Mouse (Mus musculus): ENCODE measurements at regions not wholly inside any gene's neighbourhood (a gene's known extent, or its start where the extent isn't known, plus 50 kb on each side); places are given as distances from the start of the nearest gene placed in this dataset.

DNA sequence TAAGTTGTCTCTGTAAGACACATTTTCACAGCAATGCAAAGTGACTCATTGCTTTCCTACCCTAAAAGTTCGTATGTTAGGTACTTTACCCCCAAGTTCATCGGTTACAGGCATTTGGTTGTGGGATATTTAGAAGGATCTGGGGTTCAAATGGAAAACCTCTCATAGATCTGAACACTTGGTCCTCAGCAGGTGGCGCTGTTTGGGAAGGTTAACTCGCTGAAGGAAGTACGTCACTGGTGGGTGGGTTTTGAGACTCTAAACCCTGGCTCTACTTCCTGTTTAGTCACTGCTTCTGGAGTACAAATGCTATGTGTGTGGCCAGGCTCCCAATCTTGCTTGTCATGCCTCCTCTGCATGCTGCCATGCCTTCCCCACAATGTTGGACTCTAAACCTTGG, 284.0 kb upstream of the Castor2 start:
- Histone ChIP-seq H3K27me3 (ENCODE audit: control insufficient read depth, insufficient read depth, low read length) (no peaks in the 10 kb centered on the region), H3K36me3 (ENCODE audit: control insufficient read depth, insufficient read depth, low read length) (no peaks in the 10 kb centered on the region), H3K9me3 (ENCODE audit: control insufficient read depth, low read length) (no peaks in the 10 kb centered on the region), H3K4me1 (replicated peaks; ENCODE audit: control insufficient read depth, insufficient read depth, low read length) (no peaks in the 10 kb centered on the region; the same call in 1 of the 2 replicates), H3K9ac (ENCODE audit: low read length) (no peak overlapping the region), H3K4me2 (ENCODE audit: low read depth, low read length, severe bottlenecking) (no peak overlapping the region), H3K4me3 (ENCODE audit: low read depth, low read length) (no peak overlapping the region), H3K27ac (ENCODE audit: low read depth, low read length) (no peak overlapping the region)
- no peak for ATAC-seq (replicated peaks; ENCODE audit: low FRiP score)
- no peak for DNase-seq (ENCODE audit: low spot score)
- 81% methylated on average over 5 of the region's 5 CpGs for WGBS

DNA sequence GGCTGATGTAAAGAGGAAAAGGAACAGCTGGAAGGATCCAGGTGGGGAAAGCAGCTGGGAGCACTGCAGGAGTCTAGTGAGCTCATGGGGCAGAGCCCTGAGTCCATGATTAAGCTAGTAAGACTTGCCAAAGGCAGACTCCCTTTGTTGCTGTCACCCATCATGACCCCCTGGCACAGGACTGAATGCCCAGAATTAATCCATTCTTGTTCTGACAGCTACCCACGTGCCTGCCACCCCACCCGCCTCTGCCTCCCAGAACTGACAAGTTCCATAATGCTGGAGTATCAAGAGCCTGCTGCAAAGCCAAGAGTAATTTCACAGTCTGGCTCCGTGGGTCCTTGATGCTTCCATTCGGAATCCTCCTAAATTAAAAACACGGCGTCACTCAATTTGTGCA, 285.1 kb upstream of the Castor2 start:
- no peak for ATAC-seq (replicated peaks; ENCODE audit: low FRiP score)
- Histone ChIP-seq H3K4me3 (ENCODE audit: low read depth, low read length) (no peak overlapping the region), H3K27ac (ENCODE audit: low read depth, low read length) (no peak overlapping the region)

DNA sequence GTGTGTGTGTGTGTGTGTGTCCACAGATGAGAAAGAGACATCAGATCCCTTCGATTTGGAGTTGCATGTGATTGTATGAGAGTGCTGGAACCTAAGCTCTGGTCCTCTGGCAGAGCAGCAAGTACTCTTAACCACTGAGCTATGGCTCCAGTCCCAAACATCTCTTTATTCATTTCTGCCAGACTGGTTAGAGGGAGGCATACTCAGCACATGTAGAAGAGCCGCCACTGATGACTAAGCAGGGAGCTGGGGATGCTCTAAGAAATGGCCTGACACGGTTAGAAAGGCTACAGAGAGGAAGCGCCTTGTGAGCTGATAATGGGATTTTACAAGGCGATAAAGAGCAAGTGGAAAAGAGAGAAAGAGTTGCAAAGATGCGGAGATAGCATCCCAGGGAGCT, 287.3 kb upstream of the Castor2 start:
- ATAC-seq (replicated peaks; ENCODE audit: low FRiP score), result no peak
- DNase-seq (ENCODE audit: low spot score), result no peak
- WGBS, result 74% methylated on average over 6 of the region's 6 CpGs

More for the DNA sequence above, 285.1 kb upstream of the Castor2 start:
- no peak for DNase-seq (ENCODE audit: low spot score)
- Histone ChIP-seq H3K9me3 (ENCODE audit: control insufficient read depth, low read length) (no peaks in the 10 kb centered on the region), H3K9ac (ENCODE audit: low read length) (no peak overlapping the region), H3K4me1 (replicated peaks; ENCODE audit: control insufficient read depth, insufficient read depth, low read length) (no peaks in the 10 kb centered on the region; the same call in 1 of the 2 replicates), H3K27me3 (ENCODE audit: control insufficient read depth, insufficient read depth, low read length) (no peaks in the 10 kb centered on the region), H3K4me2 (ENCODE audit: low read depth, low read length, severe bottlenecking) (no peak overlapping the region), H3K36me3 (ENCODE audit: control insufficient read depth, insufficient read depth, low read length) (no peaks in the 10 kb centered on the region)
- WGBS, result 60% methylated on average over 6 of the region's 6 CpGs

DNA sequence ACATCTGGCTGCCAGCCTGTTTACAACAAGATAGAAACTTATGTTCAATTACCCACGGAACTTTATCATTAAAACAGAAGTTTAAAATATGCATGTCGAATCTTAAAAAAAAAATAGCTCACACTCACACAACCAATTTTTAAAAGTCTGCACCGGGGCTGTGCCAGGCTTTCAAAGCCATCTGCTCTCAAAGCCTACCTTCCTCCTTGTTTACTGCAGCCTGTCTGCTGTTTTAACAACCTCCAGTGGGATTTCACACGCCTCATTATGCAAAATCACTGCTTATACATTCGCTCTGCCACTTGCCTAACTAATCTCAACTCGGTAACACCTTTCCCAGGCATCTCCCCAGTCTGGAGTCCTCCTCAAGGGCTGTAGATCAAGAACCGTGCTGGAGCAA, 292.6 kb upstream of the Castor2 start:
- no peaks in the 10 kb centered on the region for H3K4me1 ChIP-seq (replicated peaks; ENCODE audit: control insufficient read depth, insufficient read depth, low read length)
- H3K4me3 ChIP-seq (ENCODE audit: low read depth, low read length), result no peak overlapping the region
- 48% methylated on average over 7 of the region's 7 CpGs for WGBS
- no peak overlapping the region for H3K27ac ChIP-seq (ENCODE audit: low read depth, low read length)
- ATAC-seq (replicated peaks; ENCODE audit: low FRiP score) (no peak), DNase-seq (ENCODE audit: low spot score) (no peak)
- H3K27me3 ChIP-seq (ENCODE audit: control insufficient read depth, insufficient read depth, low read length), result no peaks in the 10 kb centered on the region
- H3K9me3 ChIP-seq (ENCODE audit: control insufficient read depth, low read length), result no peaks in the 10 kb centered on the region
- H3K36me3 ChIP-seq (ENCODE audit: control insufficient read depth, insufficient read depth, low read length), result no peaks in the 10 kb centered on the region
- no peak overlapping the region for H3K4me2 ChIP-seq (ENCODE audit: low read depth, low read length, severe bottlenecking)
- H3K9ac ChIP-seq (ENCODE audit: low read length), result no peak overlapping the region

More for the DNA sequence above, 287.3 kb upstream of the Castor2 start:
- Histone ChIP-seq H3K4me3 (ENCODE audit: low read depth, low read length) (no peak overlapping the region), H3K4me2 (ENCODE audit: low read depth, low read length, severe bottlenecking) (no peak overlapping the region), H3K27ac (ENCODE audit: low read depth, low read length) (no peak overlapping the region), H3K27me3 (ENCODE audit: control insufficient read depth, insufficient read depth, low read length) (no peaks in the 10 kb centered on the region), H3K4me1 (replicated peaks; ENCODE audit: control insufficient read depth, insufficient read depth, low read length) (no peaks in the 10 kb centered on the region; the same call in 1 of the 2 replicates), H3K9ac (ENCODE audit: low read length) (no peak overlapping the region), H3K36me3 (ENCODE audit: control insufficient read depth, insufficient read depth, low read length) (no peaks in the 10 kb centered on the region), H3K9me3 (ENCODE audit: control insufficient read depth, low read length) (no peaks in the 10 kb centered on the region)

DNA sequence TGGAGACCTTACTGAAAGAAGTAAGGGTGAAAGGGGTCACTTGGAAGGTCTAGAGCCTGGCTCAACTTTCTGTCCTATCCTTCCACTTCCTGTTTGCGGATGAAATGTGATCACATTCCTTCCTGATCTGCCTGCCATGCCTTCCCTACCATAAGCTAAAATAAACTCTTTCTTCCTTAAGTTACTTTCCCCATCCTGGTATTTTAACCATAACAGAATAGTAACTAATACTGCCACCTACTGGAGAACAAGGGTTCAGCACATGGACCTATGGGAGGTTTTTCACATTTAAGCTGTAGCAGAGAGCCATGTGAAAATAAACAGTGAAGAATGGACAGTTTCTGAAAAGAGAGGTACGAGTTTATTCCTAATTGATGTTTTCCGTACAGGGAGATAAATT, 297.5 kb upstream of the Castor2 start:
- Histone ChIP-seq H3K4me1 (replicated peaks; ENCODE audit: control insufficient read depth, insufficient read depth, low read length) (no peaks in the 10 kb centered on the region), H3K4me2 (ENCODE audit: low read depth, low read length, severe bottlenecking) (no peak overlapping the region), H3K9me3 (ENCODE audit: control insufficient read depth, low read length) (no peaks in the 10 kb centered on the region), H3K36me3 (ENCODE audit: control insufficient read depth, insufficient read depth, low read length) (no peaks in the 10 kb centered on the region), H3K4me3 (ENCODE audit: low read depth, low read length) (no peak overlapping the region), H3K9ac (ENCODE audit: low read length) (no peak overlapping the region), H3K27ac (ENCODE audit: low read depth, low read length) (no peak overlapping the region), H3K27me3 (ENCODE audit: control insufficient read depth, insufficient read depth, low read length) (no peaks in the 10 kb centered on the region)
- WGBS, result 83% methylated on average over 3 of the region's 3 CpGs
- ATAC-seq (replicated peaks; ENCODE audit: low FRiP score) (no peak), DNase-seq (ENCODE audit: low spot score) (no peak)

DNA sequence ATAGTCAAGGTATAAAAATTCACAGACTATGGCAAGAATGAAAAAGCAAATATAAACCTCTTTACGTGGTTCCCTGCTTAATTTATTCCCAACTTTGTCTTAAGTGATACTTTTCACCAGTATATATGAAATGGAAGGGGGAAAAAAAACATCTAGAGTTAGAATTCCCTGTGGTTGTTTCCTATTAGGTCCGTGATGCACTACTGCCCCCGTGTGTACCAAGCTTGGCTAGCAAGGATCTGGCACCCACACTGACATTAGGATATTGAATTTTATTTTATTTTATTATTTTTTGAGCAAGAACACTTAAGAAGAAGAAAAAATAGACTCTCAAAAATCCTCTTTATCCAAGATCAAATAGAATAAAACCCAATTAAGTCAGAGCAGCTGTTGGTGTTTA, 303.9 kb upstream of the Castor2 start:
- Histone ChIP-seq H3K27me3 (ENCODE audit: control insufficient read depth, insufficient read depth, low read length) (no peaks in the 10 kb centered on the region), H3K9ac (ENCODE audit: low read length) (no peak overlapping the region), H3K4me1 (replicated peaks; ENCODE audit: control insufficient read depth, insufficient read depth, low read length) (0 out of 2 replicates have a peak, but pooled peaks cover 2% of the 10 kb centered on the region), H3K27ac (ENCODE audit: low read depth, low read length) (no peak overlapping the region), H3K4me3 (ENCODE audit: low read depth, low read length) (no peak overlapping the region), H3K4me2 (ENCODE audit: low read depth, low read length, severe bottlenecking) (no peak overlapping the region), H3K9me3 (ENCODE audit: control insufficient read depth, low read length) (no peaks in the 10 kb centered on the region), H3K36me3 (ENCODE audit: control insufficient read depth, insufficient read depth, low read length) (no peaks in the 10 kb centered on the region)
- 52% methylated on average over 3 of the region's 3 CpGs for WGBS
- DNase-seq (ENCODE audit: low spot score) (peak; percentile 62), ATAC-seq (replicated peaks; ENCODE audit: low FRiP score) (no peak)

DNA sequence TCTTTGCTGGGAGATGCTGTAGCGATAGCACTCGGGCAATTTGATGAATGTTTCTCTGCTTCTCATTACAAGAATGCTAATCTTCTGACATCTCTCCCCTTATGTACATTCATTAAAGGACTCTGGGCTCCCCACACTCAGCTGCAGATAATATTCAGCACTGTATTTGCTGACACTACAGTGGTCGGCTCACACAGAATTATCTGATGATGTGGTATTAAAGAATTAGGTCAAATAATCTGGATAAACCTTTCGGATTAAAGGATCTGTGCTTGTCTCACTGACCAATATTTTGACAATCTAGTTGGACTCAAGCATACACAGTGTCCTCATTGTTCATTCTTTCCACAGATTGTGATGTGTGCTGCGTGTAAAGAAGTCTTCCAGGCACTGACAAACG, 308.8 kb upstream of the Castor2 start:
- Histone ChIP-seq H3K36me3 (ENCODE audit: control insufficient read depth, insufficient read depth, low read length) (no peaks in the 10 kb centered on the region), H3K4me2 (ENCODE audit: low read depth, low read length, severe bottlenecking) (no peak overlapping the region), H3K4me3 (ENCODE audit: low read depth, low read length) (no peak overlapping the region), H3K9me3 (ENCODE audit: control insufficient read depth, low read length) (no peaks in the 10 kb centered on the region), H3K27ac (ENCODE audit: low read depth, low read length) (no peak overlapping the region), H3K27me3 (ENCODE audit: control insufficient read depth, insufficient read depth, low read length) (no peaks in the 10 kb centered on the region), H3K9ac (ENCODE audit: low read length) (no peak overlapping the region), H3K4me1 (replicated peaks; ENCODE audit: control insufficient read depth, insufficient read depth, low read length) (0 out of 2 replicates have a peak, but pooled peaks cover 2% of the 10 kb centered on the region)
- WGBS, result 78% methylated on average over 6 of the region's 6 CpGs
- DNase-seq (ENCODE audit: low spot score), result no peak
- no peak for ATAC-seq (replicated peaks; ENCODE audit: low FRiP score)

DNA sequence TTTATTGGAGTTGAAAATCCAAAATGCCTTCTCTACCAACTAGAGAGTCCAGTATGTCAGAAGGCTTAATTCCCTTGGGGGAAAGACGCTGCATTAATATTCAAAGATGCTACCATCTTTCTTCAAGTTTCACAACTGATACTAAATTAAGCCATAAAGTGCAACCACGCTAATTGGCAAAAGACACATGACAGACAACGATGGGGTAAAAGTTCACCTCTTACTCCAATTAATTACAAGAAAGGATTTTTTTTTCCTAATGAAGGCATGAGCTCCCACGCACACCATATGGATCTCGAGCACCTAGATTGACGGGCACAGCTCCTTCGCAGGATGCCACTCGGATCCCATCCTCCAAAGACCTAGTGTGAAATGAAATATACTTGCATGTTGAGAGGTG, 311.5 kb upstream of the Castor2 start:
- Histone ChIP-seq H3K27me3 (ENCODE audit: control insufficient read depth, insufficient read depth, low read length) (no peaks in the 10 kb centered on the region), H3K4me3 (ENCODE audit: low read depth, low read length) (no peak overlapping the region), H3K9me3 (ENCODE audit: control insufficient read depth, low read length) (no peaks in the 10 kb centered on the region), H3K4me1 (replicated peaks; ENCODE audit: control insufficient read depth, insufficient read depth, low read length) (0 out of 2 replicates have a peak, but pooled peaks cover 2% of the 10 kb centered on the region), H3K27ac (ENCODE audit: low read depth, low read length) (no peak overlapping the region), H3K4me2 (ENCODE audit: low read depth, low read length, severe bottlenecking) (no peak overlapping the region), H3K36me3 (ENCODE audit: control insufficient read depth, insufficient read depth, low read length) (no peaks in the 10 kb centered on the region), H3K9ac (ENCODE audit: low read length) (no peak overlapping the region)
- 87% methylated on average over 8 of the region's 8 CpGs for WGBS
- no peak for DNase-seq (ENCODE audit: low spot score)
- no peak for ATAC-seq (replicated peaks; ENCODE audit: low FRiP score)

DNA sequence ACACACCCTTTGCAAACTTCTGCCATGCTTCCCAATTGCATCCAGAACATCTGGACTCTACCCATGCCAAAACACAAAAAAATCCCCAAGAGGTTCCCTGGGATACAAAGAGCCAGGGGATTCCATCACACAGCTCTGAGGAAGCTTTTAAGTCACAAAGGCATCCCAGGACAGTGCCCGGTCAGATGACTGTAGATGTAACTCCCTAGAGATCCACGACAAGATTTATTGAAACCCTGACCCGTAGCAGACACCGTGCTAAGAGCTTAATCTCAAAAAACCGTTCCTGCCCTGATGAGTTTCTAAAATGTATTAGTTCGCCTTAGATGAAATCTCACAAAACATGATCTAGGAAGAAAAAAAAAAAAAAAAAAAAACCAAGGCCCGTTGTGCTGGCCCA, 312.0 kb upstream of the Castor2 start:
- ATAC-seq (replicated peaks; ENCODE audit: low FRiP score), result no peak
- WGBS, result 86% methylated on average over 7 of the region's 7 CpGs

More for the DNA sequence above, 312.0 kb upstream of the Castor2 start:
- DNase-seq (ENCODE audit: low spot score), result no peak
- Histone ChIP-seq H3K27ac (ENCODE audit: low read depth, low read length) (no peak overlapping the region), H3K36me3 (ENCODE audit: control insufficient read depth, insufficient read depth, low read length) (no peaks in the 10 kb centered on the region), H3K4me2 (ENCODE audit: low read depth, low read length, severe bottlenecking) (no peak overlapping the region), H3K9ac (ENCODE audit: low read length) (no peak overlapping the region), H3K4me1 (replicated peaks; ENCODE audit: control insufficient read depth, insufficient read depth, low read length) (0 out of 2 replicates have a peak, but pooled peaks cover 2% of the 10 kb centered on the region), H3K4me3 (ENCODE audit: low read depth, low read length) (no peak overlapping the region), H3K9me3 (ENCODE audit: control insufficient read depth, low read length) (no peaks in the 10 kb centered on the region), H3K27me3 (ENCODE audit: control insufficient read depth, insufficient read depth, low read length) (no peaks in the 10 kb centered on the region)

Measured in forebrain, embryonic 11.5 days (tissue).